Mouse (Mus musculus): Measurements from ENCODE around the gene Olfr632. TPM values are rescaled to one million over a fixed set of nuclear protein-coding genes. Genes with fewer than 3 reads are reported as not detected.

Gene Olfr632
- polyA plus RNA-seq, 1 experiment from 2014 or later: not detected

Other genes with a start within 250 kb of the Olfr632 start
- gene Olfr243, start 219.7 kb upstream of the Olfr632 start, polyA plus RNA-seq (2016; fragmentation: Nextera tagmentation; extraction: Ambion mirVana): not detected in 2 replicates
- not detected in 2 replicates for gene Olfr628, start 204.0 kb upstream of the Olfr632 start, polyA plus RNA-seq (2016; fragmentation: Nextera tagmentation; extraction: Ambion mirVana)
- gene Olfr629, start 189.4 kb upstream of the Olfr632 start, polyA plus RNA-seq (2016; fragmentation: Nextera tagmentation; extraction: Ambion mirVana): not detected in 2 replicates
- not detected in 2 replicates for gene Olfr630, start 177.0 kb upstream of the Olfr632 start, polyA plus RNA-seq (2016; fragmentation: Nextera tagmentation; extraction: Ambion mirVana)
- gene Olfr69, start 162.8 kb upstream of the Olfr632 start, polyA plus RNA-seq (2016; fragmentation: Nextera tagmentation; extraction: Ambion mirVana): not detected in 2 replicates
- not detected in 2 replicates for gene Olfr68, start 154.6 kb upstream of the Olfr632 start, polyA plus RNA-seq (2016; fragmentation: Nextera tagmentation; extraction: Ambion mirVana)
- gene Olfr67, start 142.5 kb upstream of the Olfr632 start, polyA plus RNA-seq (2016; fragmentation: Nextera tagmentation; extraction: Ambion mirVana): not detected in 2 replicates
- 662 and 699 TPM in 2 replicates for gene Hbb-bt, start 120.4 kb upstream of the Olfr632 start, polyA plus RNA-seq (2016; fragmentation: Nextera tagmentation; extraction: Ambion mirVana)
- 567 and 639 TPM in 2 replicates for gene Hbb-bs, start 106.3 kb upstream of the Olfr632 start, polyA plus RNA-seq (2016; fragmentation: Nextera tagmentation; extraction: Ambion mirVana)
- gene Hbb-bh2, start 93.8 kb upstream of the Olfr632 start, polyA plus RNA-seq (2016; fragmentation: Nextera tagmentation; extraction: Ambion mirVana): 0.38 TPM in 1 of 2 replicates, not detected in the other
- 483 and 495 TPM in 2 replicates for gene Hbb-bh1, start 91.2 kb upstream of the Olfr632 start, polyA plus RNA-seq (2016; fragmentation: Nextera tagmentation; extraction: Ambion mirVana)
- 6,731 and 6,931 TPM in 2 replicates for gene Hbb-y, start 81.1 kb upstream of the Olfr632 start, polyA plus RNA-seq (2016; fragmentation: Nextera tagmentation; extraction: Ambion mirVana)
- gene Olfr66, start 48.1 kb upstream of the Olfr632 start, polyA plus RNA-seq (2016; fragmentation: Nextera tagmentation; extraction: Ambion mirVana): not detected in 2 replicates
- not detected in 2 replicates for gene Olfr64, start 39.9 kb upstream of the Olfr632 start, polyA plus RNA-seq (2016; fragmentation: Nextera tagmentation; extraction: Ambion mirVana)
- gene Olfr65, start 30.9 kb upstream of the Olfr632 start, polyA plus RNA-seq (2016; fragmentation: Nextera tagmentation; extraction: Ambion mirVana): not detected in 2 replicates
- gene Olfr631, start 5.5 kb upstream of the Olfr632 start, polyA plus RNA-seq (2016; fragmentation: Nextera tagmentation; extraction: Ambion mirVana): not detected in 2 replicates
- gene Olfr633, start 10.1 kb downstream of the Olfr632 start, polyA plus RNA-seq (2016; fragmentation: Nextera tagmentation; extraction: Ambion mirVana): not detected in 2 replicates
- not detected in 2 replicates for gene Olfr635, start 36.8 kb downstream of the Olfr632 start, polyA plus RNA-seq (2016; fragmentation: Nextera tagmentation; extraction: Ambion mirVana)
- gene Olfr638, start 64.4 kb downstream of the Olfr632 start, polyA plus RNA-seq (2016; fragmentation: Nextera tagmentation; extraction: Ambion mirVana): not detected in 2 replicates
- not detected in 2 replicates for gene Olfr639, start 83.0 kb downstream of the Olfr632 start, polyA plus RNA-seq (2016; fragmentation: Nextera tagmentation; extraction: Ambion mirVana)
- not detected in 2 replicates for gene Olfr640, start 91.2 kb downstream of the Olfr632 start, polyA plus RNA-seq (2016; fragmentation: Nextera tagmentation; extraction: Ambion mirVana)
- not detected in 2 replicates for gene Olfr641, start 101.1 kb downstream of the Olfr632 start, polyA plus RNA-seq (2016; fragmentation: Nextera tagmentation; extraction: Ambion mirVana)
- gene Olfr642, start 118.3 kb downstream of the Olfr632 start, polyA plus RNA-seq (2016; fragmentation: Nextera tagmentation; extraction: Ambion mirVana): not detected in 2 replicates
- not detected in 2 replicates for gene 4930516K23Rik, start 127.1 kb downstream of the Olfr632 start, polyA plus RNA-seq (2016; fragmentation: Nextera tagmentation; extraction: Ambion mirVana)
- gene Olfr644, start 137.5 kb downstream of the Olfr632 start, polyA plus RNA-seq (2016; fragmentation: Nextera tagmentation; extraction: Ambion mirVana): not detected in 2 replicates
- gene Olfr645, start 151.1 kb downstream of the Olfr632 start, polyA plus RNA-seq (2016; fragmentation: Nextera tagmentation; extraction: Ambion mirVana): not detected in 2 replicates
- not detected in 2 replicates for gene Olfr646, start 170.5 kb downstream of the Olfr632 start, polyA plus RNA-seq (2016; fragmentation: Nextera tagmentation; extraction: Ambion mirVana)
- gene Ubqln5, start 195.5 kb downstream of the Olfr632 start, polyA plus RNA-seq (2016; fragmentation: Nextera tagmentation; extraction: Ambion mirVana): not detected in 2 replicates
- not detected in 2 replicates for gene Olfr643, start 203.1 kb downstream of the Olfr632 start, polyA plus RNA-seq (2016; fragmentation: Nextera tagmentation; extraction: Ambion mirVana)
- gene Ubqln3, start 208.9 kb downstream of the Olfr632 start, polyA plus RNA-seq (2016; fragmentation: Nextera tagmentation; extraction: Ambion mirVana): not detected in 2 replicates
- gene Ubqlnl, start 216.2 kb downstream of the Olfr632 start, polyA plus RNA-seq (2016; fragmentation: Nextera tagmentation; extraction: Ambion mirVana): not detected in 2 replicates
- gene Olfm5, start 230.5 kb downstream of the Olfr632 start, polyA plus RNA-seq (2016; fragmentation: Nextera tagmentation; extraction: Ambion mirVana): not detected in 2 replicates
- 0.43 and 0.56 TPM in 2 replicates for gene Olfr648, start 249.0 kb downstream of the Olfr632 start, polyA plus RNA-seq (2016; fragmentation: Nextera tagmentation; extraction: Ambion mirVana)

Measured in neural tube, embryonic 12.5 days (tissue).